Mouse (Mus musculus) embryonic facial prominence, embryonic 10.5 days (tissue): ENCODE data around the gene Mapk1ip1. TPM values are rescaled to one million over a fixed set of nuclear protein-coding genes. Genes with fewer than 3 reads are reported as not detected.
A peak's percentile ranks its signal among the peaks of the same experiment; 100 is the strongest.

Experiments
- DNase-seq: peaks from one replicate; pipeline ENCODE4 v3.0.0-alpha.2; 2017; ENCODE audit warnings: low spot score
- H3K27ac ChIP-seq: fragments of 300-500 bp; sonication (generic); replicated peaks from 2 replicates; pipeline ENCODE4 v1.5.1; 2016; ENCODE audit warnings: mild to moderate bottlenecking
- H3K27me3 ChIP-seq: fragments of 300-500 bp; sonication (generic); replicated peaks from 2 replicates; pipeline ENCODE4 v1.6.1; 2016; ENCODE audit warnings: low read depth, mild to moderate bottlenecking; ENCODE audit not compliant: poor library complexity, severe bottlenecking
- H3K36me3 ChIP-seq: fragments of 300-500 bp; sonication (generic); replicated peaks from 2 replicates; pipeline ENCODE4 v1.6.1; 2016; ENCODE audit warnings: mild to moderate bottlenecking, moderate library complexity
- H3K4me1 ChIP-seq: fragments of 300-500 bp; sonication (generic); 2 replicates; pipeline ENCODE4 v1.6.1; 2016
- H3K4me3 ChIP-seq: fragments of 300-500 bp; sonication (generic); 2 replicates; pipeline ENCODE4 v1.5.1; 2016; ENCODE audit warnings: mild to moderate bottlenecking, moderate library complexity
- H3K9me3 ChIP-seq: fragments of 300-500 bp; sonication (generic); 2 replicates; pipeline ENCODE4 v1.6.1; 2016; ENCODE audit warnings: mild to moderate bottlenecking
- WGBS: fragments of 180-500 bp; shearing (Covaris S2); methylation state at CpG from one replicate; pipeline ENCODE4 v1.1.7; 2016; 5-methylcytosine and 5-hydroxymethylcytosine counted together
- polyA plus RNA-seq: library from polyadenylated mRNA; unstranded; fragments of >200 nt; fragmentation: Nextera tagmentation; extraction: Ambion mirVana; gene quantifications from 2 replicates; pipeline ENCODE4 v1.2.1, GENCODE M21; 2016

The Mapk1ip1 gene
- polyA plus RNA-seq, 1 experiment from 2014 or later = 10.4 TPM

DNA sequence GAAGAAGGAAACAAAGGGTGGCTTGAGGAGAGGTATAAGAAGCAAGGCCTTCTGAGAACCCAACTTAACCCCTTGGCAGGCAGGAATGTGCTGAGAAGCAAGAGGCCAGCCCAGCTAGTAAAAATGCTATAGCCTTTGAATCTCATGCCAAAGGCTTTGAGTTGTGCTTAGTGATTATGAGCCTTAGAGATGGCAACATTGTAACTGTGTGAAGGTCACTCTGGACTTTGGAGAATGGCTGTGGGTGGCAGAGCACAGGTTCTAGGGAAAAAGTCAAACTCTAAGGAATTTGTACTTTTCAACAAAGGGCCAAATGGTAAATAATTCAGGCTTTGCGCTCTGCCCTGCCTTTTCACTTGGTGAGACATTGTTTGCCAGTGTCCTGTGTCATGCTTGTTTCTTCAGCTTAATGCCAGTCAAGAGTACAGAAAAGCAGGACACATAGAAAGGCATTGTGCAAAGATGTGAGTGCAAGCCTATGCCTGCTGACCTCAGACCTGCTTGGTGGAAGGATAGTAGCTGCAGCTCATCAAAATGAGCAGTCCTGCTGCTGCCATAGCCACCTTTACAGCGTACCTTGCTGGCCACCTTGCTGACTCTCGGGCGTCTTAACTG lies 7.5 kb upstream of the Mapk1ip1 start:
- WGBS = 96% methylated on average over 4 of the region's 4 CpGs
- Histone ChIP-seq H3K4me3 (no peak overlapping the region), H3K36me3 (peaks cover 89% of the 10 kb centered on the region), H3K9me3 (no peaks in the 10 kb centered on the region), H3K27me3 (no peaks in the 10 kb centered on the region), H3K4me1 (peaks cover 5% of the 10 kb centered on the region; the same call in 1 of the 2 replicates), H3K27ac (no peak overlapping the region)
- DNase-seq = no peak

DNA sequence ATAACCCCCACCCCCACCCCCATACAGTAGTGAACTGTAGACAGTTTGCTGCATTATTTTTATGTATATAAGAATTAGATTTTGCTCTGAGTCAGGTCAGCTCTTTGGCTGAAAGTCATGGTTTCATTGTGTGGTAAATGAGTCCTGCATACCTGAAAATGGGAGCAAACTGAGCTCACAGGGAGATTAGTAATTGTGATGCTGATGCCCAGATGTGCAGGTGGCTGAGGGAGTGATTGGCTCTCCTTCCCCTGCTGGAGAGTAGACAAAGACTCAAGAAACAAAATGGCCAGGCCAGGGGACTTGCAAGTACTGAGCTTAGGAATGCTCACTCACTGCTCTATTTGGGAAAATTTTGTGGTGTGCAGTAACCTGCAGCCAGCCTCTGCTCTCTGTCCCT lies 4.0 kb upstream of the Mapk1ip1 start:
- no peak for DNase-seq
- Histone ChIP-seq H3K27me3 (no peaks in the 10 kb centered on the region), H3K9me3 (no peaks in the 10 kb centered on the region), H3K4me3 (no peak overlapping the region), H3K27ac (no peak overlapping the region), H3K36me3 (peaks cover 63% of the 10 kb centered on the region), H3K4me1 (peaks cover 23% of the 10 kb centered on the region)

DNA sequence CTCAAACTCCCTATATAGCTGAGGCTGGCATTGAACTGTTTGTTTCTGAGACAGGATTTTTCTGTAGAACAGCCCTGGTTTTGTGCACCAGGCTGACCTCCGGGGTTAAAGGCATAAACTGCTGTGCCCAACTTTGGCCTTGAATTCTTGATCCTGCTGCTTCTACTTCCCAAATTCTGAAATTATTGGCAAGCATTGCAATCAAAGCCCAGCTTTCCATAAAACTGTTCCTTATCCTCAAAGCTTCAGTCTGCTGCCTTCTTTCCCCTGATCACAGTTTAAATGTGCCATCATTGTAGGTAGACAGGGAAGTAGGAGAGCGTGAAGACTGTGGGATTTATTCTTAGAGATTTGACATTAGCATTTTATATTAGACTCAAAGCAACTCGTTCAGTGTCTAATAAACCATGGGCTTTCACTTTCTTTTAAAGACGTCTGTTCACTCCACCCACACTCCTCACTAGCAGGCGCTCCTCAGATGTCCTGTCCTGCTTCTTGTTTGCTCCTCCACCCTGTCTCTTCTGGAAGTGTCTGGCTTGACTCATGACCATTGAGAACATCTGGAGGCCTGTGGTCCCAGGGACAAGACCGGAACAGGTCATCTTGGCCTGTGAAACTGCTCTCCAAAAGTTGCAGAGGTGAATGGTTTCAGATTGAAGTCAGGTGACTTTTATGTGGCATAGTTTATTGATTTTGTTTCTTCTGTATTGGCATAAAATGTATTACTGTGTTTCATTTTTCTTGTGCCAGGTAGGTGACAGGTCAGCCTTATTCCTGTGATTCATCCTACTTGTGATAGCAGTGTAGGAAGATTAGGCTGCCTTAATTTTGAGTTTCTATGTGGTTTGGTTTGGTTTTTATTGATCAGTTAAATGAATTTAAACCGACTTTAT lies 2.2 kb upstream of the Mapk1ip1 start:
- WGBS = 86% methylated on average over 7 of the region's 7 CpGs
- Histone ChIP-seq H3K27ac (no peak overlapping the region), H3K27me3 (no peaks in the 10 kb centered on the region), H3K9me3 (no peaks in the 10 kb centered on the region), H3K36me3 (peaks cover 47% of the 10 kb centered on the region), H3K4me1 (peaks cover 41% of the 10 kb centered on the region), H3K4me3 (peak overlapping the region; percentile 90)
- DNase-seq = no peak

DNA sequence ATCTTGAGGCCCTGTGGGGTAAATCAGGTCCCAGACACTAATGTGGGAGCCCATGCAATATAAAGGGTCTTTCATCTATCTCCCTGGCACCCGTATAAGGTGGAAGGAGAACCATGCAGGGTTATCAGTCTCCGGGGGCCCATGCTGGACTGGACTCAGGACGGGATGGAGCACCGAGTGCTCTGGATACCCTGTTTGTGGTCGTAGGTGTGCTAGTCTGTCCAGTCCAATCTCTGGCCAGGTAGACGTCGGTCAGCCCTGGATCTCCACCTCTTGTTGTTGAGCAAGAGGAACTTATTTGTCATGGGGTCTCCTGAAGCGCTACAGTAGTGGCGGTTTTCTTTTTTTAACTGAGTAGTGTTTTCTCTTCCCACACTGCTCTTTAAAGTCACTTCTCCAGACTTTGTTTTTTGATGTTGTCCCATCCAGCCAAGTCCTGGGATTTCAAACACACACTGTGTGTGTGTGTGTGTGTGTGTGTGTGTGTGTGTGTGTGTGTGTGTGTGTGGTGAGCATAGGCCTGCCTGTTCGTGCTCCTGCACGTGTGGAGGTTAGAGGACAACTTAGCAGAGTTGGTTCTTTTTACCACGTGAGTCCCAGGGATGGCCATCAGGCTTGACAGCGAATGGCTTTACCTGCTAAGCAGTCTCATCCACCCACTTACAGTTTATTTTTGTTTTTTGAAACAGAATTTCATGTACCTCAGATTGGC lies 1.4 kb upstream of the Mapk1ip1 start:
- 58% methylated on average over 13 of the region's 13 CpGs for WGBS
- Histone ChIP-seq H3K27me3 (no peaks in the 10 kb centered on the region), H3K36me3 (peaks cover 39% of the 10 kb centered on the region), H3K4me1 (peaks cover 41% of the 10 kb centered on the region), H3K4me3 (peak overlapping the region; percentile 90), H3K9me3 (no peaks in the 10 kb centered on the region), H3K27ac (peak overlapping the region; percentile 98)
- no peak for DNase-seq

DNA sequence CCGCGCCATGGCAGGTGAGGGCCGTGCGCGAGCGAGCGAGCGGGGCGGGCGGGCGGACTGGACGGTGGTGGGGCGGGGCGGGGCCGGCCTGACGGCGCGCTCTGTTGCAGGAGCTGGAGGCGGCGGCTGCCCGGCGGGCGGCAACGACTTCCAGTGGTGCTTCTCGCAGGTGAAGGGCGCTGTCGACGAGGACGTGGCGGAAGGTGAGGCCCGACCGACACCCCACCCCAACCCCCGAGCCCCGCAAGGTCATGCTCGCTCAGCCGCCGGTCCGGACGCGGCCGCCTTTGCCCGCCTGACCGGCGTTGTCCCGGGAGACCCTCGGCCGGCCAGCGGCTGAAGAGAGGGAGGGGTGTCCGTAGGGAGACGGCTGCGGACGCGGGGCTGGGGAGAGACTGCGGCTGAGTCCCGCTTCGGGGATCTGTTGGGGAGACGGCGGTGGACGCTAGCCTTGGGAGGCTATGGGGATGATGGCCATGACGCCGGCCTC lies 474 bp upstream of the Mapk1ip1 start:
- peak overlapping the region; percentile 90 for H3K4me3 ChIP-seq
- WGBS = under 1% methylated on average over 61 of the region's 61 CpGs
- no peak for DNase-seq
- H3K36me3 ChIP-seq = peaks cover 30% of the 10 kb centered on the region
- H3K9me3 ChIP-seq = no peaks in the 10 kb centered on the region
- H3K4me1 ChIP-seq = peaks cover 41% of the 10 kb centered on the region
- H3K27me3 ChIP-seq = no peaks in the 10 kb centered on the region
- H3K27ac ChIP-seq = peak overlapping the region; percentile 98

DNA sequence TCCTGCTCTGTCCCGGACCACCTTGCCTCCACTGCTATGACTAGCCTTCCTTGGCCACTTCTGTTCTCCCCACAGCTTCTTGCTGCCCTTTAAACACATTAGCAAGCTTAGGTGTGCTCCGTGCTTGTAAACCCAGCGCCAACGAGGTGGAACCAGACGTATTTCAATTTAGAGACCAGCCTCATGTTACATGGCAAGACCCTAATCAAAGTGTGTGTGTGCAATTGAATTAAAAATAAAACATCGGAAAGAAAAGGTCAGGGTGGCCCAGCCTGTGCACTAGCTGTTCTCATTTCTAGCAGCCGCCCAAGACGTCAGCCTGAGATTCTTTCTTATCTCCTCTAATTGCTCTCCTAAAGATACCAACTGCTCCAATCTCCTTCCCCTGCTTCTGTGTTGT lies 962 bp downstream of the Mapk1ip1 start:
- Histone ChIP-seq H3K36me3 (peaks cover 17% of the 10 kb centered on the region), H3K4me1 (peaks cover 41% of the 10 kb centered on the region), H3K27me3 (no peaks in the 10 kb centered on the region), H3K4me3 (peak overlapping the region; percentile 90), H3K9me3 (no peaks in the 10 kb centered on the region), H3K27ac (peak overlapping the region; percentile 98; the same call in 1 of the 2 replicates)
- DNase-seq = no peak
- WGBS = 52% methylated on average over 8 of the region's 8 CpGs

DNA sequence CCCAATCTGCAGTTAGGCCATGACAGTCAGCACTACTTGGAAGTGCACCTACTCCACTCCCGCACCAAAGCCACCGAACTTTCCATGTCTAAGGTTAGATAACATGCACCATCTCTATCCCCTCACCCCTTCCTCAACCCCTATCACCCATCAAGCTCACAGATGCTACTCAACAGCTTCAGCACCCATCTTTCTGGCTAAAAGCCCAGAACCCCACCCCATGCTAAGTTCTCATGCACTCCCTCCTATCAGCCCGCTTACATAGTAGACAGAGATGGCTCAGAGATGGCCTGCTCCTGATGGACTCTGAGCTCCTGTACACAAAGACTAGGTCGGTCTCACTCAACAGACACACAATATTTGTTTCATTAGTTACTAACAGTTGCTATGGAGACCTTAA lies 2.7 kb downstream of the Mapk1ip1 start:
- peaks cover 40% of the 10 kb centered on the region for H3K4me1 ChIP-seq
- H3K27me3 ChIP-seq = no peaks in the 10 kb centered on the region
- no peaks in the 10 kb centered on the region for H3K9me3 ChIP-seq

DNA sequence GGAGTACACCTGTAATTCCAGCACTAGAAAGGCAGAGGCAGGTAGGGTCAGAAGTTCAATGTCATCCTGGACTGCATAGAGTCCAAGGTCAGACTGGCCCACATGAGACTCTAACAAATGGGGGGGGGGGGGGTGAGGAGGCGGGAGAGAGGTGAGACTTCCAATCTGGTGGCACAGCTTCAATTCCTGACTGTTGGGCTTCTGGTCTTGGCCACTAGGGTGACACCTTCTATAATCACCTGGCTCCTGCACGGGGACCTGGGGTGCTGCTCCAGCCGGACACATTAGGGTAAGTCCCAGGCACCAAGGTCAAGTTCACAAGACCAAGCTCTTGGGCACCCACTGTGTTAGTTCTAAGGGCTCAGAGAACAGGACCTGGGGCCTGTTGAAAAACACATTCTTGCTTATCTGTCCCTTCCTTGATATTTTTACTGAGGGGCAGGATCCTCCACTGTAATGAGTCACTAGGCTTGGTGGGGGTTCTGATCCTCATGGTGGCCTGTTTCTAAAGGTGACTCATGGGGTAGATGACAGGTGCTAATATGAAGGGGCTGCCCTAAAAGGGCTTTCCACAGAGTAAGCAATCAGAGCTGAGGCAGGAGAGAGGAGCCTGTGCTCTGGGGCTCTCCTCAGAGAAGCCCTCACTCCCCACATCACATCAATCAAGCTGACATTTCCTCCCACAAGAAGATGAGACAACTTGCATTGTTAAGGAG lies 4.5 kb downstream of the Mapk1ip1 start:
- no peak overlapping the region for H3K27ac ChIP-seq

More for the DNA sequence above, 2.7 kb downstream of the Mapk1ip1 start:
- DNase-seq = no peak
- 91% methylated on average over 4 of the region's 4 CpGs for WGBS
- Histone ChIP-seq H3K36me3 (peaks cover 2% of the 10 kb centered on the region), H3K27ac (no peak overlapping the region), H3K4me3 (no peak overlapping the region)

DNA sequence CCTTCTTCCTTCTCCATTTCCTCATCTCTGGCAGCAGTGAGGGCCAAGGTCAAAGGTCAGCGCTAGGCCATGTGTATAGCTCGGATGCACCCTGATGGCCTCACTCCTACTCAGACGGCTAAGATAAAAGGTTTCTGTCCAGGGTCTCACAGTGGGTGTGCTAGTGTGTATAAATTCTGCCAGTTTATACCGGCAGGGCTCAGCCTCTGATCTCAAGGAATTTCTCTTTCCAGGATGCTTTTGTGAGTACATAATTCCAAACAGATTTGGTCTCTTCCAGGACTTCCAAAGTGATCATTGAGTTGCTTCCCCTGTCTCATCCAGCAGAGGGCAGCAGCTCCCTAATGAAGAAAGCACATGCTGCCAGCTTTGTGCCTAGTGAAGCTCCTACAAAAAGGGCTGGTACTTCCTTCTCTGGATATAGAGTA lies 5.5 kb downstream of the Mapk1ip1 start:
- H3K4me1 ChIP-seq = peaks cover 26% of the 10 kb centered on the region
- H3K36me3 ChIP-seq = peaks cover 10% of the 10 kb centered on the region
- no peaks in the 10 kb centered on the region for H3K27me3 ChIP-seq
- WGBS = 33% methylated on average over 4 of the region's 4 CpGs
- DNase-seq = peak; percentile 85
- H3K27ac ChIP-seq = peak overlapping the region; percentile 73
- H3K9me3 ChIP-seq = no peaks in the 10 kb centered on the region
- no peak overlapping the region for H3K4me3 ChIP-seq

More for the DNA sequence above, 4.5 kb downstream of the Mapk1ip1 start:
- DNase-seq = no peak
- 79% methylated on average over 3 of the region's 3 CpGs for WGBS
- H3K9me3 ChIP-seq = no peaks in the 10 kb centered on the region
- H3K36me3 ChIP-seq = peaks cover 1% of the 10 kb centered on the region
- peaks cover 26% of the 10 kb centered on the region for H3K4me1 ChIP-seq
- no peaks in the 10 kb centered on the region for H3K27me3 ChIP-seq
- no peak overlapping the region for H3K4me3 ChIP-seq

DNA sequence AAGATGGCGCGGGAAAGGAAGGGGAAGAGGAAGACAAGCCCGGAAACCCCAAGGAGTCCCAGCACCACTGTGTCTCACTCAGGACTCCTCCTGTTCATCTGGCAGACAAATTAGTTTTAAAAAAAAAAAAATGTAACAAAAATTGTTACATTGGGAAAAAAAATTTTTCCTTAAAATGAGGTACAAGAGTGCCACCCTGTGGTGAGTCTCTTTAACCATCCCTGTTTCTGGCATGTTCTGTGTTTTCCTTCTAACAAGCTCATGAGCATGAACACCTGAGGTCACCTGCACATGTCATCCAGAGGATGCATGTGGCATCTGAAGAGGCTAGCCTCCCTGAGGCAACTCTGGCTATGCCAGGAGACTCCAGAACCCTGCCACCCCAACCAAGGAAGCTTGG lies 11.0 kb downstream of the Mapk1ip1 start:
- no peak overlapping the region for H3K4me3 ChIP-seq
- no peaks in the 10 kb centered on the region for H3K4me1 ChIP-seq
- no peak overlapping the region for H3K27ac ChIP-seq
- no peaks in the 10 kb centered on the region for H3K27me3 ChIP-seq
- no peak for DNase-seq
- H3K36me3 ChIP-seq = peaks cover 14% of the 10 kb centered on the region
- 88% methylated on average over 3 of the region's 3 CpGs for WGBS
- no peaks in the 10 kb centered on the region for H3K9me3 ChIP-seq

DNA sequence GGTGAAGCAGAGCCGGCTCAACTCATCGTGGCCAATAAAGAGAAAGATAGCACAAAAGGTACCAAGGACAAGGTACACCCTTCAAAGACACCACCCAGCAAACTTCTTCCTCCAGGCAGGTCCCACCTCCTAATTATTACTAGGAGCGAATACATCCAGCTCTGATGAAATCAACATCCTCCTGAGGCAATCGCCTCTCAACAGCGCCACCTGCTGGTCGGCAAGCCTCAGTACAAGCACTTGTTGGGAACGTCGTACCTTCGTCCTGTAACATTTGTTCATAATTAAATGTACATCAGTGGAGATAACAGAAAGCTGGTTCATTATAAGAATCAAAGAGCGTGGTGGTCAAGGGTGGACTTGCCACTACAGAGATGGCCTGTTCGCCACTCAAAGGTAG lies 18.3 kb downstream of the Mapk1ip1 start:
- Histone ChIP-seq H3K27me3 (no peaks in the 10 kb centered on the region), H3K9me3 (no peaks in the 10 kb centered on the region), H3K27ac (no peak overlapping the region), H3K36me3 (no peaks in the 10 kb centered on the region), H3K4me3 (no peak overlapping the region), H3K4me1 (no peaks in the 10 kb centered on the region)
- 18% methylated on average over 11 of the region's 11 CpGs for WGBS
- peak; percentile 76 for DNase-seq
